Mouse (Mus musculus): ENCODE measurements around the gene Fkbp11.

DNA sequence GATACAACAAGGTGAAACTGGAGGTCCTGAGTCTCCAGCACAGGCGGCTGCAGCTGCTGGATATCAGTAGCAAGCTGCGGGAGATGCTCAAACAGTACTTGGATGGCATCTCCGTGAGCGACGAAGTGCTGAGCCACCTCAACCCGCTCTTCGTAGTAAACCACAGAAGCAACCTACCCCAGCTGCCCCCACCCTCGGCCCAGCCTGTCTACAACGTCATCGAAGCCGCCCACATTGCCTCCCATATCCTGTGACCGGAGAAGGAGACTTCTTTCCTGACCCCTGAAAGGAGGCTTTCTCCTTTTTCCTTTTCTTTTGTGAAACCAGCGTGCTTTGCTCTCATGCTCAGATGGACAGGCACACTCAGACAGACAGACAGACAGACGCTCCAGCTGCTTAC is 5.1 kb downstream of the Fkbp11 start:
- TF ChIP-seq POLR2A (IDR thresholded peaks at IDR 0.05; ENCODE audit: insufficient read depth, low read depth, low read length) (no peak), CTCF (IDR thresholded peaks at IDR 0.05; ENCODE audit: insufficient read depth, low read depth, low read length) (no peak)

Measured in olfactory bulb, adult 2 months (tissue).